Mouse (Mus musculus) right cerebral cortex, postnatal 10 days (tissue): ENCODE measurements around the gene Zfp281.

Experiments used
- DNase-seq, 2 experiments: peaks; one replicate each; pipeline ENCODE4 v3.0.0; 2021; ENCODE audit warnings: low spot score in 2 of 2

Zfp281 gene

GRCm38 (mm10) chr1:136613300-136613751 is 11.4 kb upstream of the Zfp281 start:
- no peak for DNase-seq

- DNase-seq = no peak
Measured at GRCm38 (mm10) chr1:136614748-136615440, 9.8 kb upstream of the Zfp281 start.

GRCm38 (mm10) chr1:136617163-136617788 is 7.4 kb upstream of the Zfp281 start:
- no peak for DNase-seq

GRCm38 (mm10) chr1:136618570-136618969 is 6.1 kb upstream of the Zfp281 start:
- no peak for DNase-seq

- peak; percentile 63 to 66 for DNase-seq
Measured at GRCm38 (mm10) chr1:136625019-136625895, 556 bp downstream of the Zfp281 start.

GRCm38 (mm10) chr1:136626141-136626540 is 1.4 kb downstream of the Zfp281 start:
- DNase-seq = no peak

GRCm38 (mm10) chr1:136626756-136627155 is 2.1 kb downstream of the Zfp281 start:
- no peak for DNase-seq

GRCm38 (mm10) chr1:136627591-136627990 is 2.9 kb downstream of the Zfp281 start:
- DNase-seq = no peak

- DNase-seq = no peak
Measured at GRCm38 (mm10) chr1:136632891-136633290, 8.2 kb downstream of the Zfp281 start.

GRCm38 (mm10) chr1:136635644-136636043 is 10.9 kb downstream of the Zfp281 start:
- no peak for DNase-seq

- DNase-seq = no peak
Measured at GRCm38 (mm10) chr1:136636946-136637345, 12.2 kb downstream of the Zfp281 start.

- no peak for DNase-seq
Measured at GRCm38 (mm10) chr1:136637696-136638095, 13.0 kb downstream of the Zfp281 start.

- DNase-seq = no peak
Measured at GRCm38 (mm10) chr1:136638211-136638610, 13.5 kb downstream of the Zfp281 start.

- no peak for DNase-seq
Measured at GRCm38 (mm10) chr1:136638699-136639098, 14.0 kb downstream of the Zfp281 start.

GRCm38 (mm10) chr1:136639221-136639620 is 14.5 kb downstream of the Zfp281 start:
- DNase-seq = no peak

GRCm38 (mm10) chr1:136642701-136643100 is 18.0 kb downstream of the Zfp281 start:
- DNase-seq = no peak

- DNase-seq = no peak
Measured at GRCm38 (mm10) chr1:136644486-136644885, 19.8 kb downstream of the Zfp281 start.

GRCm38 (mm10) chr1:136645849-136646625 is 21.3 kb downstream of the Zfp281 start:
- no peak for DNase-seq

GRCm38 (mm10) chr1:136652066-136652465 is 27.4 kb downstream of the Zfp281 start:
- no peak for DNase-seq

- no peak for DNase-seq
Measured at GRCm38 (mm10) chr1:136653526-136653925, 28.8 kb downstream of the Zfp281 start.

- no peak for DNase-seq
Measured at GRCm38 (mm10) chr1:136654385-136654784, 29.7 kb downstream of the Zfp281 start.

- DNase-seq = no peak
Measured at GRCm38 (mm10) chr1:136656619-136657018, 31.9 kb downstream of the Zfp281 start.
